16 mouse cellular contexts compared by ENCODE assay signal in genomic region chr19:56300835-56301234, GRCm38 (mm10). TPM values are rescaled to one million over a fixed set of nuclear protein-coding genes. Genes with fewer than 3 reads are reported as not detected.
DNase-seq lines count a peak whose midpoint lies in the region; ATAC-seq and TF ChIP-seq lines count a peak whose summit lies in the region.
"Had no signal": no experiment of that assay in that cellular context is flagged by ENCODE, and none has a peak within 500 bp of the region (broad histone marks: within the 10 kb centered on the region; RNA-seq: fewer than 3 reads in every experiment).

No protein-coding gene starts in this region.

- no peaks in the 10 kb centered on the region for H3K9me3 ChIP-seq in hindbrain, embryonic 15.5 days
- H3K9me3 ChIP-seq in hindbrain, embryonic 10.5 days, result no peaks in the 10 kb centered on the region
- no peaks in the 10 kb centered on the region for H3K9me3 ChIP-seq in intestine, embryonic 16.5 days (ENCODE audit: control insufficient read depth, low read length)
- H3K9me3 ChIP-seq: heart, embryonic 13.5 days; liver, embryonic 12.5 days had no signal

- H3K36me3 ChIP-seq in hindbrain, embryonic 15.5 days, result no peaks in the 10 kb centered on the region
- no peaks in the 10 kb centered on the region for H3K36me3 ChIP-seq in hindbrain, embryonic 10.5 days
- H3K36me3 ChIP-seq in C2C12 (ENCODE audit: control insufficient read depth, insufficient read depth), result no peaks in the 10 kb centered on the region
- no peaks in the 10 kb centered on the region for H3K36me3 ChIP-seq in intestine, embryonic 16.5 days (ENCODE audit: control insufficient read depth, insufficient read depth, low read length)
- H3K36me3 ChIP-seq: heart, embryonic 13.5 days; liver, embryonic 12.5 days had no signal

- WGBS in hindbrain, embryonic 15.5 days, result 45% methylated on average over 11 of the region's 11 CpGs
- 80% methylated on average over 11 of the region's 11 CpGs for WGBS in hindbrain, embryonic 10.5 days
- WGBS in intestine, embryonic 16.5 days, result 62% methylated on average over 11 of the region's 11 CpGs

- H3K79me2 ChIP-seq in C2C12 (ENCODE audit: control insufficient read depth, insufficient read depth), result no peaks in the 10 kb centered on the region

- H3K27me3 ChIP-seq in hindbrain, embryonic 15.5 days, result no peaks in the 10 kb centered on the region
- no peaks in the 10 kb centered on the region for H3K27me3 ChIP-seq in hindbrain, embryonic 10.5 days (ENCODE audit: insufficient read depth, poor library complexity, severe bottlenecking)
- no peaks in the 10 kb centered on the region for H3K27me3 ChIP-seq in C2C12 (ENCODE audit: control insufficient read depth, insufficient read depth, insufficient read length)
- H3K27me3 ChIP-seq in intestine, embryonic 16.5 days (replicated peaks; ENCODE audit: control insufficient read depth, insufficient read depth, low read length), result no peaks in the 10 kb centered on the region

- no peak overlapping the region for H3K4me3 ChIP-seq in hindbrain, embryonic 15.5 days
- no peak overlapping the region for H3K4me3 ChIP-seq in hindbrain, embryonic 10.5 days
- H3K4me3 ChIP-seq in C2C12 (ENCODE audit: insufficient read depth, poor library complexity, severe bottlenecking), result no peak overlapping the region
- no peak overlapping the region for H3K4me3 ChIP-seq in intestine, embryonic 16.5 days (ENCODE audit: low read length)
- H3K4me3 ChIP-seq: erythroblast, embryonic 14.5 days; heart, embryonic 13.5 days; liver, embryonic 12.5 days had no signal

- peak; percentile 73 for ATAC-seq in hindbrain, embryonic 15.5 days (ENCODE audit: low FRiP score, low read depth)
- ATAC-seq in intestine, embryonic 16.5 days, result no peak
- ATAC-seq: liver, embryonic 12.5 days had no signal

- TF ChIP-seq CTCF in C2C12 (IDR thresholded peaks at IDR 0.05; ENCODE audit: control insufficient read depth, insufficient read depth, insufficient read length), result no peak

- peaks cover 9% of the 10 kb centered on the region; the same call in 1 of the 2 replicates for H3K4me1 ChIP-seq in hindbrain, embryonic 15.5 days (replicated peaks)
- no peaks in the 10 kb centered on the region for H3K4me1 ChIP-seq in hindbrain, embryonic 10.5 days (replicated peaks)
- no peaks in the 10 kb centered on the region for H3K4me1 ChIP-seq in intestine, embryonic 16.5 days (ENCODE audit: control insufficient read depth, insufficient read depth, low read length)
- H3K4me1 ChIP-seq: heart, embryonic 13.5 days; liver, embryonic 12.5 days had no signal

- no peak overlapping the region for H3K4me2 ChIP-seq in hindbrain, embryonic 15.5 days
- no peak overlapping the region for H3K4me2 ChIP-seq in intestine, embryonic 16.5 days (ENCODE audit: low read depth, low read length)
- H3K4me2 ChIP-seq: heart, embryonic 13.5 days; liver, embryonic 12.5 days had no signal

- 0 out of 2 replicates have a peak overlapping the region, but pooled peaks have one; percentile 18 for H3K27ac ChIP-seq in hindbrain, embryonic 15.5 days (replicated peaks)
- no peak overlapping the region for H3K27ac ChIP-seq in hindbrain, embryonic 10.5 days
- no peak overlapping the region for H3K27ac ChIP-seq in intestine, embryonic 16.5 days (ENCODE audit: low read length)
- H3K27ac ChIP-seq: heart, embryonic 13.5 days; liver, embryonic 12.5 days had no signal

- no peak overlapping the region for H3K9ac ChIP-seq in hindbrain, embryonic 15.5 days
- no peak overlapping the region for H3K9ac ChIP-seq in intestine, embryonic 16.5 days (ENCODE audit: low read depth, low read length)
- H3K9ac ChIP-seq: heart, embryonic 13.5 days; liver, embryonic 12.5 days had no signal

- H3ac ChIP-seq in C2C12 (ENCODE audit: control insufficient read depth, insufficient read length, low read depth), result no peak overlapping the region

- DNase-seq in hindbrain, embryonic 10.5 days (ENCODE audit: low spot score), result no peak
- peak; percentile 49 for DNase-seq in adrenal gland, postnatal 10 days
- DNase-seq in heart, adult 9 months (ENCODE audit: low spot score in 2 of 2), result peak; percentile 23 to 45
- no peak for DNase-seq in spleen, postnatal 36 days (ENCODE audit: low spot score in 2 of 2)
- DNase-seq: cerebellum, adult 8-10 months; kidney, postnatal 25 days; spleen, adult 18-20 months; thymus, postnatal 25 days had no signal

- H3K79me3 ChIP-seq in C2C12 (ENCODE audit: low read depth), result no peaks in the 10 kb centered on the region

TF ChIP-seq in C2C12, 6 proteins besides CTCF, POLR2A, EP300 and RAD21:
- no peak for TF ChIP-seq MAX (IDR thresholded peaks at IDR 0.05)
- peak; percentile 30 for TF ChIP-seq MYOD1 (IDR thresholded peaks at IDR 0.05; ENCODE audit: control insufficient read depth, insufficient read length, low read depth)
- no peak for TF ChIP-seq CEBPB (IDR thresholded peaks at IDR 0.05; ENCODE audit: low read depth)
- TF ChIP-seq USF1 (IDR thresholded peaks at IDR 0.05; ENCODE audit: low read depth), result no peak
- no peak for TF ChIP-seq MYOG (IDR thresholded peaks at IDR 0.05; ENCODE audit: control insufficient read depth, extremely low read depth, insufficient read length)

RNA-seq across cellular contexts. Expression of gene Habp2, which starts 13.9 kb away (rescaled TPM):
- polyA plus RNA-seq in hindbrain, embryonic 15.5 days (2015; fragmentation: Nextera tagmentation; extraction: Ambion mirVana), result 0.16 TPM in 1 of 2 replicates, not detected in the other
- 0.09 TPM in 1 of 2 replicates, not detected in the other for polyA plus RNA-seq in hindbrain, embryonic 10.5 days (2016; fragmentation: Nextera tagmentation; extraction: Ambion mirVana)
- polyA plus RNA-seq in C2C12 (2012; fragmentation: generic; extraction: Trizol), result 0.07 TPM
- total RNA-seq in adrenal gland, postnatal 10 days (2021), result 10 to 100 TPM; 11.6 to 25.7 TPM
- polyA plus RNA-seq in intestine, embryonic 16.5 days (2015; fragmentation: Nextera tagmentation; extraction: Ambion mirVana), result 10.1 and 12.7 TPM in 2 replicates
- total RNA-seq: megakaryocyte progenitor cell, adult 5-6 weeks had no signal
- polyA plus RNA-seq: neural tube, embryonic 11.5 days had no signal

Comparison
In these comparisons a context has a peak if more than half of its experiments do, and no peak if none do; other contexts are left out.
1. DNase-seq: peak in adrenal gland, postnatal 10 days (single experiment) and heart, adult 9 months (2 of 2); none in hindbrain, embryonic 10.5 days (single experiment) and spleen, postnatal 36 days (0 of 2).